Mouse (Mus musculus): ENCODE measurements around the gene Ano2. TPM values are rescaled to one million over a fixed set of nuclear protein-coding genes. Genes with fewer than 3 reads are reported as not detected.

The Ano2 gene
- polyA plus RNA-seq, 1 experiment, result 0.66 TPM

DNA sequence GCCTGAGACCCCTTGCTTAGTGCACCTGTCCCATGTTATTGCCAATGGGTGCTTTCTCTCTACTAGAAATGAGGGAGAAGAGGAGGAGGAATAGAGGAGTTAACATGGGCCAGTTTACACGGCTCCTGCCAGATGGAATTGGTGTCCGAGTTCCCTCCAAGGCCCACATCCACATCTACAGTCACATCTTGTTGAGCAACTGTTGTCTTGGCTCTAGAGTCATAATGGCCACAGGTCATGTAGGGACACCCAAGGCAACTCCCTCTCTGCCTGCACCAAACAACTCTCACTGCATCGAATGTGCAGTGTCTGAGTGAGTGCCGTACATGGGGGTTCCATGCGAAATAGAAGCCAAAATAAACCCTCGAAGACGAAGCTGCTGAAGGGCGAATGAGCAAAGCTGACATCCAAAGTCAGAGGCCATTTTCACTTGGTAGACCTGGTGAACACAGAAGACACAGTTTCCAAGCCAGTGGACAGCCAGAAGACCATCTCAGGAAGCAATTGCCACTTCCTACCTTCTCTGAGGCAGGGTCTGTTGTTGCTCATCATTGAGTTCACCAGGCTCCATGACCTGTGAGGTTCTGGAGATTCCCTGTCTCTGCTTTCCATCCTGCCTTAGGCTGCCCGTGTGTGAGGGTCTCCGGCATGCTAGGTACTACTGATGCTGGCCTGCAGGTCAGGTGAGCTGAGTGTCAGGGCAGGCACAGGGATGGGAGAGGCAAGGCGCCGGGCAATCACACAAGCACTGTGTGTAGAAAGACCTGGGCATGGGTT, 398.5 kb downstream of the Ano2 start:
- H3K27ac ChIP-seq (ENCODE audit: insufficient read depth, low read depth, low read length), result no peak overlapping the region
- no peaks in the 10 kb centered on the region for H3K36me3 ChIP-seq (ENCODE audit: control insufficient read depth, insufficient read depth, low read length)
- no peaks in the 10 kb centered on the region for H3K4me1 ChIP-seq (ENCODE audit: control insufficient read depth, insufficient read depth, insufficient read length, low read length)
- H3K4me3 ChIP-seq (ENCODE audit: low read depth, low read length), result no peak overlapping the region
- TF ChIP-seq CTCF (IDR thresholded peaks at IDR 0.05; ENCODE audit: extremely low read depth, insufficient read length, insufficient replicate concordance, low read depth, low read length) (no peak), POLR2A (IDR thresholded peaks at IDR 0.05; ENCODE audit: low read depth, low read length) (no peak)
- no peaks in the 10 kb centered on the region for H3K27me3 ChIP-seq (ENCODE audit: control insufficient read depth, insufficient read depth, low read length)
- 89% methylated on average over 12 of the region's 12 CpGs for WGBS

Other genes starting within 250 kb of the Ano2 start
- 46.5 and 53.3 TPM in 2 replicates for gene Cd9, start 195.6 kb upstream of the Ano2 start, polyA plus RNA-seq (2012; rRNA removed)
- 24.8 and 64.0 TPM in 2 replicates for gene Vwf, start 143.6 kb upstream of the Ano2 start, polyA plus RNA-seq (2012; rRNA removed)